Mouse (Mus musculus) urinary bladder, postnatal 25 days (tissue): ENCODE measurements at regions not wholly inside any gene's neighbourhood (a gene's known extent, or its start where the extent isn't known, plus 50 kb on each side); places are given as distances from the start of the nearest gene placed in this dataset.

Experiments
- DNase-seq: peaks from one replicate; pipeline ENCODE4 v3.0.0; 2022; ENCODE audit warnings: low spot score

DNA sequence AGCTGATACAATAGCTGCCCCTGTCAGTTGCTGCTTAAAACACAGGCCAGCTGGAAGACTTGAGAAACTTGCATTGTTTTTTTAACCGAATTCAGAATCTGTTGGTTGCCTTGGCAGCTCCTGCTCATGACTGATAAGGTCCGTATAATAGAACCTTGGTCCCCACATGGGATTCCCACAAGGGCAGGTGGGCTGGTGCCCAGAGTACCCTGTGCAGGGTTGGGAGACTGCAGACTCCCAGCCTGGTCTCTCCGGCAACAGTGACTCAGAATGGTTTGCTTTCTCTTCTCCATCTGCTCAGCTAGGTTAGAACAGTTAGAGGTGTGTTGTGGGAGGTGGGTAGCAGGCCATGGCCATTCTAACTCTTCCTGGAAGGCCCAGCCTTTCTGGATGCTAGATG is 139.4 kb upstream of the Cxcr4 start:
- no peak for DNase-seq

DNA sequence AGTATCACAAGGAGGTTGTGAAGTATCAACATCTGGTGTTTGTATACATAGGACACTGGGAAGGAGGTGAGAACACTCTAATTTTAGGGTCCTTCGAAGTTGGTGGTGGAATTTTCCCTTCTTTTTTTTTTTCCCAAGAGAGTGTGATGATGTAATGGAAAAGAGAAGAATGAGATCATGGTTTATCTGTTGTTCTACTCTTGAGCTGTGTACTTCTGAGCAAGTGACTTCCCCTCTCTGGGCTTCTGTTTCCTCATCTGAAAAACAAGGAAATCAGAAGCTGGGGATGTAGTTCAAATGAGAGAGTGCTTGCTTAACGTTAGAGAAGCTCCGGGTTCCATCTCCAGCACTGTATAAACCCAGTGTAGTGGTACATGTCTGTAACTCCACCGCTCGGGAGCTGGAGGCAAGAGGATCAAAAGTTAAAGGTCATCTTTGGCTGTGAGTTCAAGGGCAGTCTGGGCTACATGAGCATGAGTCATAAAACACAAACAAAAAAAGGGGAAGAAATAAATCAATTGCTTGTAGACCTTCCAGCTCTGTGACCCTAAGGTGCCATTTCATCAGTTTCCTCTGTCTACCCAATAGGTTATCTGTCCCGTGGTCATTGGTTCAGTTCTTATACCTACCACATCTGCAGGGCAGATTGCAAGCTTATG is 132.5 kb upstream of the Cxcr4 start:
- DNase-seq = no peak

DNA sequence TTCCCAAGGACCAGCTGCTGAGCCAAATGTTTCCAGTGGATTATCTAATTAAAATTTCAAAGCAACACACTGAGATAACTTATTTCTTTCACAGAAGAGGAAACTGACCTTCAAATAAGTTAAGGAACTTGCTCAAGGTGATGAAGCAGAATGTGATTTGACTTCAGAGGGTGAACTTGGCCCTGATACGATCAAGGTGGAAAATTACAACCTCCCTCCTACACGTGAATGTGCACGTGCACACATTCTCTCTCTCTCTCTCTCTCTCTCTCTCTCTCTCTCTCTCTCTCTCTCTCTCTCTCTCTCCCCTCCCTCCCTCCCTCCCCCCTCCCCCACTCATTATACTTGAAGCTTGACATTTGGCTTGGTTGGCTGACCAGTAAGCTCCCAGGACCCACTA is 131.8 kb upstream of the Cxcr4 start:
- DNase-seq = no peak

DNA sequence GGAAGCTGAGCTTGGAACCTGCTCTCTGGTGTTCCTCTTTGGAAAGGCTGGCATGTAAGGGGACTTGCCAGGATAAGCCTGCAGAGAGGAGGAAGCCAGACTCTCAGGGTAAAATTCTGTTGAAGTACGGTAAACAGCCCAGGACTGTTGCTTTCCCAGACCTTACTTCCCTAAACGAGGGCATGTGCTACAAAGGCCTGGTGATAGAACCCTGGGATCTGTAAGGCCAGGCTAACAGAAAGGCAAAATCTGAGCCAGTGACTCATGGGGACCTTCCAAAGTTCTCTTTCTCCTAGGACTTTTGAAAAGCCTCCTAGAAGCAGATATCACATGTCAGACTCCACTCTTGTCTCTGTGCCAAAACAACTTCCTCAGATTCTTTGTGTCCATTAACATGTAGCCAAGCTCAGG is 130.0 kb upstream of the Cxcr4 start:
- no peak for DNase-seq

DNA sequence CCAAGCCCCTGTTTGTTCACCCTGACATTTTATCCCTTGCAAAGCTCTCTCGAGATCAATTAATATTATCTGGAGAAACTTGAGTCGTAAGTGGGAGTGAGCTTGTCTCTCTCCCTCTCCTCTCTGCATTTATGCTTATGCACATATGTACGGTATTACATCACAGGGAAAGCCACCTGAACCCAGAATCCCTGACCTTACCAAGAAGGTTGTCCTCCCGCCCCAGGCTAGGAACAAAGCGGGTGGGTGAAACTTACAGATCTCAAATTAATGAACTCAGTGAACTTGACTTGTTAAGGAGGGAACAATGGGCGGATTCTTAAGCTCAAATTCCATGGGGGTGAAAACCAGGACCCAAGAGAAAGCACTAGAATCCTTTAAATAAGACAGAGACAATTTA is 122.8 kb upstream of the Cxcr4 start:
- DNase-seq = no peak

DNA sequence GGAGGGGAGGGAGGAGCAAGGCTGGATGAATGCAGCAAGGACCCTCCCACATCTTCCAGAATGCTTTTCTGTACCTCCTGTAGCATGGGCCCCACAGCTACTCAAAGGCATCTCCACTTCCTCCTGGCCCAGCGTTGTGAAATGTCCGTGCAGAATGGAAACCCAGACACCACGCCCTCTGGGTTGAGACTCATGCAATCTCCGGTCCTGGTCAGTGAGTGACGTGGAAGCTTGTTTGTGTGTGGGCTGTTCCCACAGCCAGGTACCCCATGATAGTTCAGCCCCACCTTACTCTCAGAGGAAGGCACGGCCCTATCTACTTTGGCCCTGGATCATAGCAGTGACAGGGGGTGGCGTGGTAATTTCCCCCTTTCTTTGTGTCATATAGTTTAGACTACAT is 120.8 kb upstream of the Cxcr4 start:
- DNase-seq = no peak

DNA sequence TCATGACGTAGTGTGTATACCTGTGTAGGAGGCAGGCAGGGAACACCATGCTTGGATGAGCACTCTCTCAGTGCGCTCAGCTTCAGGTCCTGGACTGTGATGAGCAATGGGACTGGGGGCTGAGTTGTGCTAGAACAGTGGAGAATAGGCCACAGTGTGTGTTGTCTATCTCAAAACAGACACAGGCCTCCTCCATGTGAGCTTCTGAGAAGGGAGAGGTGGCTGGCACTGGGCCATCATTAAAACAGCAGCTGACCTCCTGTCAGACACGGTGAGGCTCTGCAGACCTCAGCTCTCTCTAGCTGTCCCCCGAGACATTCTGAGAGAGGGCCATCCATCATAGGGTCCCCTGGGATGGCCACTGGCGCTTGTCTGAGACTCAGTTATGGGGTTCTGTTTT is 119.0 kb upstream of the Cxcr4 start:
- DNase-seq = no peak

DNA sequence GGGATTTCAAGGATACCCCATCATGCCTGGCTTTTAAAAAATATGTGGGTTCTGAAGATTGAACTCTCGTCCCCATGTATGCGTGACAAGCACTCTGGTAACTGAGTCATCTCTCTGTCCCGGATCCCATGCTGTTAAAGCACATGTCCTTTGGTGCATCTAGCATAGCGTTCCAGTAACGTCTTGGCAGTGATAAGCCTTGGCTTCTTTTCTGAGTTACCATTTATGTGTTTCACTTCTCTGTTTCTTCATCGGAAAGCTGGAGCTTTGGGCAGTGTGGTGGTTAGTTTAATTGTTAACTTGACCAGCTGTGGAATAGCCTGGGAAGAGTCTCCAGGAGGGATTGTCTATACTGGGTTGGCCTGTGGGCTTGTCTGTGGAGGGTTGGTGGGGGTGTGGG is 115.7 kb upstream of the Cxcr4 start:
- DNase-seq = no peak

DNA sequence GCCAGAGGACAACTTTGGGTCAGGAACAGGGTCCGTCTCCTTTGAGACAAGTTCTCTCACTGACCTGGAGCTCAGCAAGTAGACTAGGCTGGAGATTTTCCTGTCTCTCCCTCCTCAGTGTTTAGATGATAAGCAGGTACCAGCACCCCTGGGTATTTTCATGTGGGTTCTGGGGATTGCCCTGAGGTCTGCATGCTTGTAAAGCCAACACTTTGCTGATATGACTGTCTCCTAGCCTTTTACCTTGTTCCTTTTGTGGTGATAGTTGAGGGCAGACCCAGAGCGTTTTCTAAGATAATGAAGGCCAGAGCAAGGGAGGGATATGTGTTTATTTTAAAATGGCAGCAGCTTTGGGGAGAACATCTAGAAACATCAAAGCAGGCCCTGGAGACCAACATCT is 114.1 kb upstream of the Cxcr4 start:
- no peak for DNase-seq

DNA sequence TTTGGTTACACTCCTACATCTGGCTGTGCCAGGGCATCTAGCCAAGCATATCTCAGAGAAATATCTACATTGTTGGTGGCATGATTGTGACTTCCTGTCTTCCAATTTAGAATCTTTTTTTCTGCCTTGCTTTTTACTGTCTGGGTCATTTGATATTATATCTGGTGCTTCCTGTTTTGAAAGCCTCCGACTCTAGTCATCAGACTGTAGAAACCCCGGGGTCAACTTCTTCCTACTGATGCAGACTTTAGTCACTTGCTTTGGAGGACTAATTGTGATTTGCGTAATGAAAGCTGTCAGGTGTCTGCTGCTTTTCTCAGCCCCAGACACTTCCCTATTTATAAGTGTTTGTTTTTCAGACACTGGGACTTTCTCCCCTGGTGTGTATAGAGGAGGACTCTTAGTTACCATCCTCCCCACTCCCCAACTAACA is 113.0 kb upstream of the Cxcr4 start:
- DNase-seq = no peak

DNA sequence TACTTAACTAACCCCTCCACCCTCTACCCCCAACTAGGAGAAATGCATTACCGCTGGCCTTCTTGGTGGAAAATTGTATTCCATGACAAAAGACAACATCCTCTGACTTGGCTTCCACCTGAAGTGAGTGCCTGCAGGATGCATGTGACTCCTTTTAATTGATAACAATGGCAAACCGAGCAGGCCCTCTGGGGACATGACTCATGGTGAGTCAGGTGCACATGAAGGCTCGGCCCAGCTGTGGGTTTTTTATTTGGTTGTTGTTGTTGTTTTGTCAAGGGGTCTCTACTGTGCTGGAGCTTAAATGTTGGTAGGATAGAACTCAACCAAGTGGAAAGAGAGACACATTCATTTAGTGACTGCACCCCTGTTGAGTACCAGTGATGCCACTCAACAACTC is 109.2 kb upstream of the Cxcr4 start:
- DNase-seq = no peak

DNA sequence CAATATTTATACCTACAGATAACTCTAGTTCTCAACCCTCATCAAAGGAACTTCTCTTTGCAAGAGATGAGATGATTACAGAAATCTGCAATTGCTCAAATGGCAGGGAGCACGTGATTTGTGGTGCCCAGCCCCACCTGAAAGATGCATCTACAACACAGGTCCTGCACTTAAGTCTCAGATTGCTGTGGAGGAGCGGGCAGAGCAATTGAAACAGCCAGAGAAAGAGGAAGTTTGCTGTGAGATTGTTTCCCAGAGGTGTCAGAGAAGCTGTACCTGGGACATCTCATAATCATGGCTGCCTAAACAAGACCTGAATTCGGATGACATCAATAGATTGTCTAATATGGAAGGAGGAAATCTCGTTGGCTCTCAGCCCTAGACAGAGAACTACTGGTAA is 105.9 kb upstream of the Cxcr4 start:
- no peak for DNase-seq

DNA sequence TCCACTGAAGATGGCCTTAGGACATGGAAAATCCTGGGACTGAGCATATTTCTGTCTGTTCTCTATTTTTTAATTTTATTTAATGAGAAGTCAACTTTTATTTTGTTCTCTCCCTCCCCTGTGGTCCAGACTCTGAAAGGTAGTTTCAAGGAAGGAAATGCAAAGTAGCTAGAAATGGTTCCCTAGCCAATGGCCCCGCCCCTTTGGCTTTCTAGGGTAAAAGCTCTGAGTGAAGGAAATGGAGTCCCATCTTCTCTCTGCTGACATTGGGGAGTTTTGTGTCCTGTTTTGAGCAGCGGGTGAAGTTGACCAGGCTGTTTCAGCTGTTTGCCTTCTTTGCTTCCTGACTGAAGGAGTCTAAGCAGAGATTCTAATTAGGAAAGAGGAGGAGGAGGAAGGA is 103.8 kb upstream of the Cxcr4 start:
- no peak for DNase-seq

DNA sequence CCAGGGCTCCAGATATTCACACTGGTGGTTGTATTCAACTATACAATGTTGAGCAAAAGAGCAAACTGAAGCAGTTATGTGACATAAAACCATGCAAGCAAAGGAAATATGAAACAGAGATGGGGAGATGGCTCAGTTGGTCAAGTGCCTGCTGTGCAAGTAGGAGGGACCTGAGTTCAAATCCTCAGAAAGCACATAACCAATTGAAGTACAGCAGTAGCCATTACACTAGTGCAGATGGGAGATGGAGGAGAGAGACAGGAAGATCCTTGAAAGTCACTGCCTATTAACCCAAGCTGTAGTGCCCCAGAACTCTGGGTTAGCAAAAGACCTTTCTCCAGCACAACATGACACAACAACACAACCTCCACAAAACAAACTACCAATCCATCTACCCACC is 100.7 kb upstream of the Cxcr4 start:
- no peak for DNase-seq

DNA sequence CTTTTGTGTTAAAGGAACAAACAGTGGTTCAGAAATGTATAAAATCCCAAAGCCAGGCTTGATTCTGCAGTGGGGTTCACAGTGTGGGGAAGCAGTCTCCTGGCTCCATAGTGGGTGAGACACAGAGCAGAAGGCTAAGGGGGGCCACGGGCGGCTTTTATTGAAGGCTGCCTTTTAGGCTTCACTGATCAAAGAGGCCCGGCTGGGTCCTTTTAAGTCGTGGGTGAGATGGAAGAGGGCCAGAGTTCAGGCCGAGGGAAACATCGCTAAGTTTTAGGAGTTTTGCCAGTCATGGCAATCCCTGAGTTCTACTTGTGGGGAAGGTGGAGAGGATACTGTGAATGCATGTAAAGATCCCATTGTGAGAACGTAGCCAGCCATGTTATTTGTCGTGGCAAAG is 100.2 kb upstream of the Cxcr4 start:
- DNase-seq = no peak

DNA sequence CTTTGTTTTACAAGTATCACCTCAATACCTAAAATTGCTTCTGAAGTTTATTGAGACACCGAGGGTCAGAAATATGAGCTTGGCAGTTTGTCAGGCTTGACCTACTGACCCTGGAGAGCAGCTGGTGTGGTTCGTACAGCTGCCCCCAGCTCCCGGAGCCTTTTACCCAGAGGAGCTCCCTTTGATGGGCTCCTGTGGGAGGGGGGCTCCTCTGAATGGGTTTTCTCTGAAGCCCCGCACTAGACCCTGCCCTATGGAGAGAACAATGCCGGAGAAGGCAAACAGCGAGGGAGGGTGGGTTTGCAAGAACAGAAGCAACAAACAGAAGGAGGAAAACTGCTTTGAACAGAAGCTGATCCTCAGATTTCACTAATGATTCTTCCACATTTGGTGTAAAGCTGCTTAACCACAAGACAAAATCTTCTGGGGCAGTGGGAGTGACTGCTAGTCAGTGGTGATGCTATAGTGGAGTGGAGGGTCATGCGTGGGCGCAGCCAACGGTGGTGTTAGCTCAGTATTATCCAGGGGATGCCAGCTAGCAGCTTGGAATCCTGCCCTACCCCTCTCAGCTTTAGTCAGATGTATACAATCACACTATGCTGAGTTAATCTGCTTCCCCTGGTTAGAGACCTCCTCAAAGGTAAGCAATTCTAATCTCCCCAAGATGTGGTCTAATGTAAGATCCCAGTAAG is 95.3 kb upstream of the Cxcr4 start:
- no peak for DNase-seq

DNA sequence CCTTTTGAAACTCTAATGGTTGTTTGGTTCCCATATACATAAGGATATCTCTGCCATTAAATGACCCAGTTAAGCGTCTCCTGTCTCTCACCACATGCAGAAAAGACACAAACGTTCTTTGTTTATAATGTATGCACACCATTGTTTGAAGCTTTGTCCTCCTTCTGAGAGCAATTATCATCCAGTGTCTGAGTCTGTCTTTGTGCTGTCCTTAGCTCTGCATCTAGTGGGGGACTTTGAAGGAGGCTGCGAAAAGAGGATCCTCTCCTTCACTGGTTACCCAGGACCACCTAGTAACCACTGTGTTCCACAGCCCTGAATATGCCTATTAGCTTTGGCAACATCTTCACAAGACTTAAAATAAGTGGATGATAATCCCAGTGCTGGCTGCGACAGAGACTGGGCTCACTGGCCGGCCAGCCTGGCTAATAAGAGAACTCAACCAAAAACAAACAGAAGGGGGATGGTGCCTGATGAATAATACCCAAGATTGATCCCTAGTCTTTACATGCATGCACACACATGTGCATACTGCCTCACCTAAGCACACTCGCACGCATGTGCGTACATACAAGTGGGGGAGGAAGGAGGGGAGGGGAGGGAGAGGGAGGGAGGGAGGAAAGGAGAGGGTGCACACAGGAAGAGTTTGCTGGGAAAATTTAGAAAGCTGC is 93.5 kb upstream of the Cxcr4 start:
- DNase-seq = no peak

DNA sequence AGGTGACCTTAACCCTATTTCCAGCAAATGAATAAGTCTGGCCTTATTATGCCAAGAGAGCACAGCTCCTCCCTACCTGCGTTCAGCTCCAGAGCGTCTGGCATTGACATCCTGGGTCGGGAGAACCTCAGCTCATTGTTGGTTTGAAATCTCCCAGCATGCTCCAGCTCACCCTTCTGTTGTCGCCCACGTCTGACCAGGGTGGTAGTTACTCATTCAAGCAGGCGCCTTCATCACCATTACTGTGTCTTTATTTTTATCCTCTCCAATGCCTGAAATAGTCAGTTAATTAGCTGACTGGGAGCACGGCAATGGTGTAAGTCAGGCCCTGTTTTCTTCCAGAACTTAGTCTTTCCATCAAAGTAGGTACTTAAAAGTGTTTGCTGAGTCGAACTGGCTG is 90.8 kb upstream of the Cxcr4 start:
- DNase-seq = no peak

DNA sequence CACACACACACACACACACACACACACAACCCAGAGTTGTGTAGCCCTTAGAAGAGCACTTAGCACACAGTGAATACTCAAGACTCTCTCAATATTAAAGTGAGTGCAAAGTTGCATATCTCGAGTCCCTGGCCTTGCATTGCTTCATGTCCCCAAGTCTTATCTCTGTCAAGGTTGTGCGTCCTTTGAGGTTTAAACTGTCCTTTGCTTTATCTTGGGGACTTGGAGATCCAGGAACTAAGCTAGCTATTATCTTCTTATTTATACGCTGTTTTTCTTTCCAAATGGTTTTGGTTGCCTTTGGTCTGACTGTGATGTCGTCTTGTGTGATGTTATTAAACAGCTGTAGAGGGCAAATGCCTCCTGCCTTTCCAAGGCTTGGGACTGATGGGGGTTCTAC is 89.2 kb upstream of the Cxcr4 start:
- no peak for DNase-seq

DNA sequence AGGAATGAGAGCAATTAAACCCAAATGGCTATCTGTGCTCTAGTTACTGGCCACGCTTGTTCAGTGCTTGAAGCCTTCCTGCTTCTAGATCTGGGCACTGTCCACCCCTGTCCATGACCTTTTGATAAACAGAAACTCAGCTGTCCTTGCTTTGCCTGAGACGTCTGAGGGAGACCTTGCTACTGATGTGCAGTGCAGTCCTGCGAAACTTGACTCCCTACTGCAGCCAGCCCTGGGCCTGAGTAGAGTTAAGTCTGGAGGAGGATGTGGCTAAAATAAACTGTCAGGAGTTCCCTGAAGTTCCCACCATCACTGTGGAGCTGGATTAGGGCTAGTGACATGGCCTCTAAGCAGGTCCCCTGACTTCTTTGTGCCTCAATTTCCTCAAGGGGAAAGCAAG is 88.4 kb upstream of the Cxcr4 start:
- no peak for DNase-seq

DNA sequence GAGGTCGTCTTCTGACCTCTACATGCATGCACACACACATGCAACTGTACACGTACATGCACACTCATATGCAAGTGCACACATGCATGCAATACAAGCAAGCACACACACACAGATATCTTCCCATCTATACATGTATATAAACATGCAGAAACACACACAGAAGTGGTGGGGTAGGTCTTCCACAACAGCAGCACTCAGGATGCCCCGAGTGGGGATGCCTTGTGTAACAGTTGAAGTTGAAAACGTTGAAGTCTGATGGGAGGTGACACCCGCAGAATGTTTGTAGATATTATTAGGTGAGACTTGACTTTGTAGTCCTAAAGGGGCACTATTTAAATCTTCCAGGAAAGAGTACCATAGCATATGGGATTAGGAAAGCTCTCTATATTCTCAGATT is 87.9 kb upstream of the Cxcr4 start:
- DNase-seq = no peak

DNA sequence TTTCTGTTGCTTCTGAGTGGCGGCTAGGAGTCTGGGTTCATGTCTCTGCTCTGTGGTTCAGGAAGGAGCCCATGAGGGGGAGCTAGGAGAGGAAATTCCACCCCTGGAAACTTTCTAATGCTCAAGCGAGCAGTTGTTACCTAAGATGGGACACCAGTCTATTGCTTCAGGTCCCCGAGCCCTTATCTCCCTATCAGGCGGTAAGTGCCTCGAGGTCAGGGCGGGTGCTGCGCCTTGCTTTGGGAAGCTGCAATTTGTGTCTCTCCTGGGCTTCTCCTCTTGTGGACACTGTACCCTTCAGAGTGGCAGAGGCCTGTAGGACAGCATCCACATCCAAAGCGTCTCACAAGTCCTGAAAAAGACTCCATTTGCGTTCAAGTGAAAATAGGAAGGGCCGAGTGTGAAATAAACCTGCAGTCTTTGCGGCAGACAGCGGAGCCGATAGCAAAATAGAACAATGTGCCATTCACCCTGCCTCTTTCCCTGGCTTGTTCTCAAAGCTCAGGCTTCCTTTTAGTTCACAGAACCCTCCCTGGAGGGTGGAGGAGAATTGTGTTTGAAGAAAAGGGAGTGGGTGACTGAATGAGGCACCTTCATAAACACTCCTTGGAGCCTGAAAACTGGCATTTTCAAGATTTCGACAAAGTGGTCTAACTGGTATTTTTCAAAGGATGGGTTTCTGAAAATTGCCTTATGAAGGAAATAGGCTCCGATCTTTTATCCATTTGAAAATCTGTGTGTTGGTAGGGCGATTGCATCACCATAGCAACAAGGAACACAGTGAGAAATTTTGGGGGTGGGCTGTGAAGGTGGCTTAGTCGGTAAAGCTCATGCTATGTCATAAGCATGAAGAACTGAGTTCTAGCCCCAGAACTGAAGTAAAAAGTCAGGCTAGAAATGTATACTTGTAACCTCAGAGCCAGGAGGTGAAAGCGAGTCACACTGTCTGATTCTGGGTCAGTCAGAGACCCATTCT is 87.2 kb upstream of the Cxcr4 start:
- no peak for DNase-seq

DNA sequence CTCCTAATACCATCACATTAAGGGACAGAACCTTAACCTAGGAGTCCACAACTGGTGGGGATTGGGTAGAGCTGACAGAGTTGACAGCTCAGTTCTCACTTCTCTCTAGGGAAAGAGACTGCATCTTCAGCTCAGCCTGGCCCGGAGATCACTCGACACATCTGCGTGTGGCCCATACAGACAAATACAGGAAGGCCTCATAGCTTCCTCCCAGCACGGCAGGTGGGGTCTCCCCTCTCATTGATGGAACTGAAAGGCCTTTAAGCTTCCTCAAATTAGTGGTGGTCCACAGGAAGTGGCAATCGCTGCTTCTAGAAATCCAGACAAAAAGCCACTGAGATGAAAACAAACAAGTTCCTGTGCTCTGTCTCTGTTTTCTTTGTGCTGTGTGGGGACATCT is 83.4 kb upstream of the Cxcr4 start:
- DNase-seq = no peak
